Mouse (Mus musculus): Measurements from ENCODE around the gene Slc26a9. TPM values are rescaled to one million over a fixed set of nuclear protein-coding genes. Genes with fewer than 3 reads are reported as not detected.

Gene Slc26a9
- polyA plus RNA-seq, 1 experiment from 2014 or later = not detected

GRCm38 (mm10) chr1:131759667-131760427 lies 16.0 kb downstream of the Slc26a9 start:
- Histone ChIP-seq H3K9ac (replicated peaks) (no peak overlapping the region), H3K4me3 (no peak overlapping the region), H3K9me3 (no peaks in the 10 kb centered on the region), H3K36me3 (no peaks in the 10 kb centered on the region), H3K4me2 (replicated peaks) (no peak overlapping the region), H3K27me3 (no peaks in the 10 kb centered on the region), H3K4me1 (peaks cover 2% of the 10 kb centered on the region; the same call in 1 of the 2 replicates), H3K27ac (replicated peaks) (no peak overlapping the region)
- ATAC-seq (ENCODE audit: low FRiP score, low read depth) = peak; percentile 38; the same call in 1 of the 2 replicates
- 65% methylated on average over 9 of the region's 9 CpGs for WGBS

DNA sequence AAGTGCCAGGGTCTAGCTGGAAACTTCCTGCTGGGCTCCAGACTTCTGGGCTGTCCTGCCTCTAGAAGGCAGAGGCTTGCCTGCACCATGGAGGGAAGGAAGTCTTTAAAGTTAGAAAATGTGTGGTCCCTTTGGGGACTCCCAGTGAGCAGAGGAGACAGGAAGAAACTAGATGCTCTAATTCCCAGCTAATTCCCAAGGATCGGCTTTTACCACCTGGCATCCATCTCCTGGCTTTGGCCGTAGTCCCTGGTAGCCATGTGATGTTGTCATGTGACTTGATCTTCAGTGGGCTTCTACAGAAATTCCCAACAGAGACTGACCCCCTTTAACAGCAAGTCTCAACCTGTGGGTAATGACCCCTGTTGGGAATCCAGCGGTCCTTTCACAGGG lies 16.6 kb downstream of the Slc26a9 start:
- 92% methylated on average over 3 of the region's 3 CpGs for WGBS
- no peak for ATAC-seq (ENCODE audit: low FRiP score, low read depth)
- Histone ChIP-seq H3K4me1 (peaks cover 2% of the 10 kb centered on the region; the same call in 1 of the 2 replicates), H3K27ac (replicated peaks) (no peak overlapping the region), H3K36me3 (no peaks in the 10 kb centered on the region), H3K27me3 (no peaks in the 10 kb centered on the region), H3K9ac (replicated peaks) (no peak overlapping the region), H3K9me3 (no peaks in the 10 kb centered on the region), H3K4me3 (no peak overlapping the region), H3K4me2 (replicated peaks) (no peak overlapping the region)

DNA sequence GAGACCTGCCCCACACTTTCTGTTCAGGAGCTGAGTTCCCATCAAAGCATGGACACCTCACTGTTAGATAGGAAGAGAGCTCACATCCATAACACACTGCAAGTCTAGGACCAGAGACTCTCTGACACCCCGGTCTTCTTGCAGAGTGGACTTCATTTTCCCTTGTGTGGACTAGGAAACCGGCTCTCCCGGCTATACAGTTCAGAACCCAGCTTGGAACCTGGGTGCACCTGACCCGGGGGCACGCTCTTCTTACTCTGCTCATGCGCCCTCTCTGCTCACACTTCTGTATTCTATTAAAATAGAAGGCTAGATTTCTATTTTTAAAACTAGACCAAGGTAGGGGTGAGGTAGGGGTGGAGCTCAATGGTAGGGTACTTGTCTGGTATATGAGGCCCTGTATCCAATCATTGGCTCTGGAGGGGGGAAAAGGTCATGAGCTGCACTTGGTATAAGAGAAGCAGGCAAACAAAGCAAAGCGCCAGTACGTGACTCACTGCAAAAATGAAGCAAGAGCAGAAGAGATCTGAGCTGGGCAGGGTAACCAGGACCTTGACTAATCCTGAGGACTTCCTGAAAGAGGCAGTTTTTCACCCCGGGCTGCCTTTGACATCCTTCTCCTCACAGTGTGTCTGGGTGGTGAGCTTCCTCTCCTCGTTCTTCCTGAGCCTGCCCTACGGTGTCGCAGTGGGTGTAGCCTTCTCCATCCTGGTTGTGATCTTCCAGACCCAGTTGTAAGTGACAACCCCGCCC lies 17.4 kb downstream of the Slc26a9 start:
- Histone ChIP-seq H3K9ac (replicated peaks) (no peak overlapping the region), H3K4me3 (no peak overlapping the region), H3K36me3 (no peaks in the 10 kb centered on the region), H3K4me2 (replicated peaks) (no peak overlapping the region), H3K27ac (replicated peaks) (no peak overlapping the region), H3K9me3 (no peaks in the 10 kb centered on the region), H3K27me3 (no peaks in the 10 kb centered on the region), H3K4me1 (peaks cover 2% of the 10 kb centered on the region; the same call in 1 of the 2 replicates)
- ATAC-seq (ENCODE audit: low FRiP score, low read depth) = no peak
- whole genome bisulfite sequencing = 88% methylated on average over 13 of the region's 13 CpGs

GRCm38 (mm10) chr1:131763683-131764082 lies 19.9 kb downstream of the Slc26a9 start:
- 62% methylated on average over 9 of the region's 9 CpGs for WGBS
- Histone ChIP-seq H3K27ac (replicated peaks) (no peak overlapping the region), H3K9ac (replicated peaks) (no peak overlapping the region), H3K36me3 (no peaks in the 10 kb centered on the region), H3K4me3 (no peak overlapping the region), H3K9me3 (no peaks in the 10 kb centered on the region), H3K4me2 (replicated peaks) (no peak overlapping the region), H3K27me3 (no peaks in the 10 kb centered on the region; the same call in 1 of the 2 replicates), H3K4me1 (peaks cover 1% of the 10 kb centered on the region; the same call in 1 of the 2 replicates)
- no peak for ATAC-seq (ENCODE audit: low FRiP score, low read depth)

DNA sequence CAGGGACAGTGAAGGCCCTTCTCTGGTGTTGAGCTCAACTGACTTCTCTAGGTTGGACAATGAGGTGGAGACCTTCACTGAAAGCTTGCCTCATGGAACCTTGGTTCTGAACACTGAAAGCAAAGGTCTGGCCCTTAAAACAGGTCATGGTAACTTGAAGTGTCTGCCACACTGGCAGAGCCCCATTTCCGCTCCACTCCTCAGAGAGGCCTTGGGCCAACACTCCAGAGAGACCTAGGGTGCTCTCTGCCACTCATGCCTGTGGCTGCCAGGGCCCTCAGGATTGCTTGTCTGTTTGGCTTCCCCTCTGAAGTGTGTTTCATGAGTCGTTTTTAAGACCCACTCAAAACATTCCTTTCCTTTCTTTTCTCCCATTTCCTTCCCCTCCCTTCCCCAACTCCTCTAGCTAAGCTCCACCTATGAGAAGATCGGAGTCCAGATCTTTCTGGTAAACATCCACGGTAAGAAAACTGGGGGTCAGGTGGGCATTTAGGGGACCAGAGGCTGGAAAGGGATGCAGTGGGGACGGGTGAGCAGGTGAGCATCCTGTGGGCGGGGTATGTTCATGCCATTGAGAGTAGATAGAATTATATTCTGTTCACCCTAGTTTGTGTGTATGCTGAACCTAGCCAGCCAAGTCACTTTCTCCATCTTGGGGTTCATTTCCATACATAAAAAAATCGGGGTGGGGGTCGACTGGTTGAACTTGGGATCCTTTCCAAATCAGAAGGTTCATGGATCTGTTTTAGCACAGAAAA lies 20.9 kb downstream of the Slc26a9 start:
- Histone ChIP-seq H3K4me3 (no peak overlapping the region), H3K9ac (replicated peaks) (no peak overlapping the region), H3K36me3 (no peaks in the 10 kb centered on the region), H3K27me3 (no peaks in the 10 kb centered on the region; the same call in 1 of the 2 replicates), H3K4me1 (no peaks in the 10 kb centered on the region; the same call in 1 of the 2 replicates), H3K4me2 (replicated peaks) (no peak overlapping the region), H3K27ac (replicated peaks) (no peak overlapping the region), H3K9me3 (no peaks in the 10 kb centered on the region)
- 63% methylated on average over 8 of the region's 8 CpGs for WGBS
- no peak for ATAC-seq (ENCODE audit: low FRiP score, low read depth)

DNA sequence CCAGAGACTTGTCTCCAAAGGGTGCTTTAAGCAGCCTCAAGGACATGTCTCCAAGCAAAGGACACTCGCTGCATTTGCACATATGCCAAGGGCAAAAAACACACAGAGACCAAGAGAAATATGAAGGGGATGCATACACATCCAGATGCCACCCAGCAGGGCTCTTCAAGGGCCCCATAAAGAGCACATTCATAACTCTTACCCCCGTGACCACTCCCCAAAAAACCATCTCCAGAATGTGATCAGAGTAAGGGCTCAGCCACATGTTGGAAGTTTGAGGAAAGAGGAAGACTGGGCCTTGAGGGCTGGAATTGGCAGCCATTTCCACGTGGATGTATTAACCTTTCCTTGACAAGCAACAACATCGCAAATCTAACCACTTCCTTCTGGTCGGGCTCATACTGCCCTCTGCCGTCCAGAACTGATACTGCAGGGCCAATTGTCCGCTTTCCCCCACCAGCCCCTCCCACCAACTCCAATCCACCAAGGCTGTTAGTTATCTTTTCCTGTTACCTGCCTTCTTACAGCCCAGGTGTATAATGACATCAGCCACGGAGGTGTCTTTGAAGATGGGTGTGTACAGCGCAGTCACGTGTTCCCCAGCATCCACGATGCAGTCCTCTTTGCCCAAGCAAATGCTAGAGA lies 21.7 kb downstream of the Slc26a9 start:
- Histone ChIP-seq H3K9ac (replicated peaks) (no peak overlapping the region), H3K36me3 (no peaks in the 10 kb centered on the region), H3K27ac (replicated peaks) (no peak overlapping the region), H3K9me3 (no peaks in the 10 kb centered on the region), H3K4me2 (replicated peaks) (peak overlapping the region; percentile 21; the same call in 1 of the 2 replicates), H3K4me3 (no peak overlapping the region), H3K27me3 (no peaks in the 10 kb centered on the region; the same call in 1 of the 2 replicates), H3K4me1 (peaks cover 1% of the 10 kb centered on the region; the same call in 1 of the 2 replicates)
- ATAC-seq (ENCODE audit: low FRiP score, low read depth) = 0 out of 2 replicates have a peak, but pooled peaks have one; percentile 56
- 12% methylated on average over 11 of the region's 11 CpGs for WGBS

DNA sequence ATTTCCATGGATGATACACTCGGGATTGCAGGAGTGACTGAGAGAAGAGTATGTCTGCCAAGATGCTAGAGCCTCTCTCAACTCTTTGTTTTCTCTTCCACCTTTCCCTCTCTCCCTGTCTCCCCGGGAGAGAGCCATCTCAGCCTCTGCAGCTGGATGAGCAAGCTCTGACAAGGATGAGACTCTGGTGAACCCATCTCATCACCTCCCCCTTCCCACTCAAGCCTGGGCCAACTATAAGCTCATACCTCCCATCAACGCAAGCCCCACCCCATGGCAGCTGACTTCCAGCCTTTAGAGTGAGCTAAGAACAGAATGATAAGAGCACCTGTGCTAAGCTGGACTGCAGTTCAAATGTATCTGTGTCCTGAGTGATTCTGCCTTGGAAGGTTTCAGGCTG lies 25.5 kb downstream of the Slc26a9 start:
- no peaks in the 10 kb centered on the region; the same call in 1 of the 2 replicates for H3K27me3 ChIP-seq
- no peak overlapping the region for H3K4me3 ChIP-seq
- H3K36me3 ChIP-seq = no peaks in the 10 kb centered on the region
- H3K9me3 ChIP-seq = no peaks in the 10 kb centered on the region
- no peak for ATAC-seq (ENCODE audit: low FRiP score, low read depth)
- H3K4me1 ChIP-seq = peaks cover 6% of the 10 kb centered on the region; the same call in 1 of the 2 replicates
- H3K4me2 ChIP-seq (replicated peaks) = no peak overlapping the region
- 79% methylated on average over 3 of the region's 3 CpGs for WGBS
- H3K9ac ChIP-seq (replicated peaks) = no peak overlapping the region
- H3K27ac ChIP-seq (replicated peaks) = no peak overlapping the region

- no peak overlapping the region for H3K27ac ChIP-seq (replicated peaks)
- ATAC-seq (ENCODE audit: low FRiP score, low read depth) = no peak
- H3K9ac ChIP-seq (replicated peaks) = no peak overlapping the region
- H3K4me1 ChIP-seq = peaks cover 6% of the 10 kb centered on the region; the same call in 1 of the 2 replicates
- no peaks in the 10 kb centered on the region for H3K36me3 ChIP-seq
- H3K4me3 ChIP-seq = no peak overlapping the region
- H3K4me2 ChIP-seq (replicated peaks) = no peak overlapping the region
- 74% methylated on average over 4 of the region's 4 CpGs for WGBS
- H3K27me3 ChIP-seq = no peaks in the 10 kb centered on the region; the same call in 1 of the 2 replicates
- H3K9me3 ChIP-seq = no peaks in the 10 kb centered on the region
Measured at GRCm38 (mm10) chr1:131770656-131771055, 26.8 kb downstream of the Slc26a9 start.

- Histone ChIP-seq H3K36me3 (no peaks in the 10 kb centered on the region), H3K4me2 (replicated peaks) (no peak overlapping the region), H3K9me3 (no peaks in the 10 kb centered on the region), H3K27me3 (no peaks in the 10 kb centered on the region; the same call in 1 of the 2 replicates), H3K4me1 (peaks cover 6% of the 10 kb centered on the region; the same call in 1 of the 2 replicates), H3K27ac (replicated peaks) (no peak overlapping the region), H3K4me3 (no peak overlapping the region), H3K9ac (replicated peaks) (no peak overlapping the region)
- no peak for ATAC-seq (ENCODE audit: low FRiP score, low read depth)
Measured at GRCm38 (mm10) chr1:131771440-131771839, 27.6 kb downstream of the Slc26a9 start.

- WGBS = 17% methylated on average over 3 of the region's 3 CpGs
- 0 out of 2 replicates have a peak, but pooled peaks have one; percentile 30 for ATAC-seq (ENCODE audit: low FRiP score, low read depth)
Measured at GRCm38 (mm10) chr1:131794591-131794990, 50.8 kb downstream of the Slc26a9 start.

GRCm38 (mm10) chr1:131795171-131795570 lies 51.3 kb downstream of the Slc26a9 start:
- H3K9me3 ChIP-seq = no peaks in the 10 kb centered on the region
- H3K4me3 ChIP-seq = no peak overlapping the region
- H3K9ac ChIP-seq (replicated peaks) = no peak overlapping the region
- H3K27ac ChIP-seq (replicated peaks) = no peak overlapping the region
- no peak overlapping the region for H3K4me2 ChIP-seq (replicated peaks)
- 93% methylated on average over 3 of the region's 3 CpGs for WGBS
- no peaks in the 10 kb centered on the region for H3K36me3 ChIP-seq
- H3K4me1 ChIP-seq = peaks cover 6% of the 10 kb centered on the region
- no peaks in the 10 kb centered on the region; the same call in none of the 2 replicates for H3K27me3 ChIP-seq
- no peak for ATAC-seq (ENCODE audit: low FRiP score, low read depth)

More at GRCm38 (mm10) chr1:131794591-131794990, 50.8 kb downstream of the Slc26a9 start:
- Histone ChIP-seq H3K4me3 (no peak overlapping the region), H3K27me3 (no peaks in the 10 kb centered on the region; the same call in none of the 2 replicates), H3K36me3 (no peaks in the 10 kb centered on the region), H3K9me3 (no peaks in the 10 kb centered on the region), H3K4me1 (peaks cover 6% of the 10 kb centered on the region), H3K4me2 (replicated peaks) (no peak overlapping the region), H3K9ac (replicated peaks) (no peak overlapping the region), H3K27ac (replicated peaks) (no peak overlapping the region)
